Comparison of ENCODE assay signal across 23 mouse cellular contexts in genomic region chr8:126978028-126978427, GRCm38 (mm10). TPM values are rescaled to one million over a fixed set of nuclear protein-coding genes. Genes with fewer than 3 reads are reported as not detected.
A peak's percentile ranks its signal among the peaks of the same experiment; 100 is the strongest.
DNase-seq lines count a peak whose midpoint lies in the region; ATAC-seq and TF ChIP-seq lines count a peak whose summit lies in the region.
"Had no signal": no experiment of that assay in that cellular context is flagged by ENCODE, and none has a peak within 500 bp of the region (broad histone marks: within the 10 kb centered on the region; RNA-seq: fewer than 3 reads in every experiment).

No protein-coding gene starts in this region.

- TF ChIP-seq POLR2A in small intestine, adult 2 months (IDR thresholded peaks at IDR 0.05; ENCODE audit: low read depth, low read length), result no peak

- peak; percentile 48 for DNase-seq in forebrain, embryonic 11.5 days (ENCODE audit: low spot score)
- peak; percentile 75 for DNase-seq in midbrain, embryonic 11.5 days (ENCODE audit: low spot score, missing footprints)
- DNase-seq in midbrain, embryonic 10.5 days (ENCODE audit: low spot score), result no peak
- DNase-seq in left cerebral cortex, adult 8-10 months (ENCODE audit: low spot score in 2 of 2), result no peak
- DNase-seq: adrenal gland, adult 8-10 months; adrenal gland, postnatal 14 days; adrenal gland, postnatal 36 days; B cell, adult 2 months; cerebellum, adult 11-12 months; cerebellum, adult 2 months; cerebellum, adult 9-10 months; cerebellum, postnatal 10 days; cerebellum, postnatal 25 days; embryo, embryonic 11 days had no signal

- H3K9ac ChIP-seq in forebrain, embryonic 11.5 days (ENCODE audit: low read length), result no peak overlapping the region
- no peak overlapping the region for H3K9ac ChIP-seq in forebrain, embryonic 16.5 days (replicated peaks; ENCODE audit: low read depth, low read length)
- H3K9ac ChIP-seq in midbrain, embryonic 11.5 days (ENCODE audit: low read length), result no peak overlapping the region
- H3K9ac ChIP-seq: embryonic facial prominence, embryonic 13.5 days; embryonic facial prominence, embryonic 15.5 days; forebrain, embryonic 13.5 days; forebrain, embryonic 15.5 days had no signal

- peaks cover 2% of the 10 kb centered on the region; the same call in 1 of the 2 replicates for H3K27me3 ChIP-seq in forebrain, embryonic 11.5 days (ENCODE audit: control insufficient read depth, insufficient read depth, low read length)
- peaks cover 6% of the 10 kb centered on the region; the same call in 1 of the 2 replicates for H3K27me3 ChIP-seq in forebrain, embryonic 16.5 days (replicated peaks; ENCODE audit: control insufficient read depth, insufficient read depth, low read length)
- 0 out of 2 replicates have a peak, but pooled peaks cover 2% of the 10 kb centered on the region for H3K27me3 ChIP-seq in midbrain, embryonic 11.5 days (ENCODE audit: control insufficient read depth, insufficient read depth, low read length)
- peaks cover 30% of the 10 kb centered on the region for H3K27me3 ChIP-seq in midbrain, embryonic 10.5 days (ENCODE audit: low read depth, poor library complexity, severe bottlenecking)
- no peaks in the 10 kb centered on the region for H3K27me3 ChIP-seq in small intestine, adult 2 months (ENCODE audit: control insufficient read depth, insufficient read depth, low read length)
- H3K27me3 ChIP-seq: CH12.LX; embryonic facial prominence, embryonic 15.5 days had no signal

- no peaks in the 10 kb centered on the region for H3K9me3 ChIP-seq in forebrain, embryonic 11.5 days (ENCODE audit: control insufficient read depth, low read length)
- H3K9me3 ChIP-seq in forebrain, embryonic 16.5 days (ENCODE audit: control insufficient read depth, low read length), result no peaks in the 10 kb centered on the region
- no peaks in the 10 kb centered on the region for H3K9me3 ChIP-seq in midbrain, embryonic 11.5 days (ENCODE audit: control insufficient read depth, low read length)
- no peaks in the 10 kb centered on the region for H3K9me3 ChIP-seq in midbrain, embryonic 10.5 days (replicated peaks)
- H3K9me3 ChIP-seq: embryonic facial prominence, embryonic 13.5 days; embryonic facial prominence, embryonic 15.5 days; forebrain, embryonic 10.5 days; forebrain, embryonic 13.5 days; forebrain, embryonic 15.5 days had no signal

- ATAC-seq in forebrain, embryonic 11.5 days (replicated peaks; ENCODE audit: low FRiP score), result no peak
- no peak for ATAC-seq in forebrain, embryonic 16.5 days
- no peak for ATAC-seq in midbrain, embryonic 11.5 days (ENCODE audit: low FRiP score)
- ATAC-seq: forebrain, embryonic 13.5 days; forebrain, embryonic 15.5 days had no signal

- no peaks in the 10 kb centered on the region for H3K36me3 ChIP-seq in forebrain, embryonic 11.5 days (ENCODE audit: control insufficient read depth, insufficient read depth, low read length)
- H3K36me3 ChIP-seq in forebrain, embryonic 16.5 days (ENCODE audit: control insufficient read depth, insufficient read depth), result no peaks in the 10 kb centered on the region
- H3K36me3 ChIP-seq in midbrain, embryonic 11.5 days (ENCODE audit: control insufficient read depth, insufficient read depth, low read length), result no peaks in the 10 kb centered on the region
- H3K36me3 ChIP-seq in midbrain, embryonic 10.5 days, result no peaks in the 10 kb centered on the region
- H3K36me3 ChIP-seq in small intestine, adult 2 months (ENCODE audit: control insufficient read depth, insufficient read depth, low read length), result no peaks in the 10 kb centered on the region
- H3K36me3 ChIP-seq: embryonic facial prominence, embryonic 13.5 days; embryonic facial prominence, embryonic 15.5 days; forebrain, embryonic 10.5 days; forebrain, embryonic 15.5 days had no signal

- H3K27ac ChIP-seq in forebrain, embryonic 11.5 days (ENCODE audit: low read depth, low read length), result no peak overlapping the region
- H3K27ac ChIP-seq in forebrain, embryonic 16.5 days (ENCODE audit: low read length), result no peak overlapping the region
- H3K27ac ChIP-seq in midbrain, embryonic 11.5 days (ENCODE audit: low read depth, low read length), result no peak overlapping the region
- H3K27ac ChIP-seq in midbrain, embryonic 10.5 days (replicated peaks), result no peak overlapping the region
- H3K27ac ChIP-seq in small intestine, adult 2 months (ENCODE audit: insufficient read depth, low read depth, low read length), result no peak overlapping the region
- H3K27ac ChIP-seq: embryonic facial prominence, embryonic 13.5 days; embryonic facial prominence, embryonic 15.5 days; forebrain, embryonic 10.5 days; forebrain, embryonic 13.5 days; forebrain, embryonic 15.5 days had no signal

- WGBS in forebrain, embryonic 11.5 days, result 83% methylated on average over 10 of the region's 10 CpGs
- 79% methylated on average over 10 of the region's 10 CpGs for WGBS in forebrain, embryonic 16.5 days
- 82% methylated on average over 10 of the region's 10 CpGs for WGBS in midbrain, embryonic 11.5 days
- 88% methylated on average over 10 of the region's 10 CpGs for WGBS in midbrain, embryonic 10.5 days
- WGBS in small intestine, adult 2 months, result 87% methylated on average over 10 of the region's 10 CpGs

- no peaks in the 10 kb centered on the region for H3K4me1 ChIP-seq in forebrain, embryonic 11.5 days (replicated peaks; ENCODE audit: control insufficient read depth, insufficient read depth, low read length)
- H3K4me1 ChIP-seq in forebrain, embryonic 16.5 days (replicated peaks; ENCODE audit: control insufficient read depth, insufficient read depth, low read length), result 0 out of 2 replicates have a peak, but pooled peaks cover 2% of the 10 kb centered on the region
- no peaks in the 10 kb centered on the region for H3K4me1 ChIP-seq in midbrain, embryonic 11.5 days (ENCODE audit: control insufficient read depth, insufficient read depth, low read length)
- peaks cover 7% of the 10 kb centered on the region; the same call in 1 of the 2 replicates for H3K4me1 ChIP-seq in midbrain, embryonic 10.5 days
- peaks cover 8% of the 10 kb centered on the region; the same call in 1 of the 2 replicates for H3K4me1 ChIP-seq in small intestine, adult 2 months (ENCODE audit: control insufficient read depth, insufficient read depth, insufficient read length, low read length)
- H3K4me1 ChIP-seq: forebrain, embryonic 15.5 days had no signal

- H3K4me2 ChIP-seq in forebrain, embryonic 11.5 days (ENCODE audit: low read depth, low read length, severe bottlenecking), result no peak overlapping the region
- no peak overlapping the region for H3K4me2 ChIP-seq in forebrain, embryonic 16.5 days (ENCODE audit: low read length)
- no peak overlapping the region for H3K4me2 ChIP-seq in midbrain, embryonic 11.5 days
- H3K4me2 ChIP-seq: forebrain, embryonic 15.5 days had no signal

- no peak overlapping the region for H3K4me3 ChIP-seq in forebrain, embryonic 11.5 days (ENCODE audit: low read depth, low read length)
- H3K4me3 ChIP-seq in forebrain, embryonic 16.5 days (replicated peaks; ENCODE audit: low read length), result no peak overlapping the region
- no peak overlapping the region for H3K4me3 ChIP-seq in midbrain, embryonic 11.5 days (ENCODE audit: low read depth, low read length)
- H3K4me3 ChIP-seq in midbrain, embryonic 10.5 days, result no peak overlapping the region
- H3K4me3 ChIP-seq in small intestine, adult 2 months (ENCODE audit: low read depth, low read length), result peak overlapping the region; percentile 7; the same call in 1 of the 2 replicates
- H3K4me3 ChIP-seq: erythroblast, embryonic 14.5 days; forebrain, embryonic 13.5 days; forebrain, embryonic 15.5 days had no signal

- TF ChIP-seq CTCF in small intestine, adult 2 months (IDR thresholded peaks at IDR 0.05; ENCODE audit: extremely low read depth, insufficient read length, insufficient replicate concordance, low read depth, low read length), result no peak

RNA-seq across cellular contexts. Expression of gene Rbm34, which starts 7.2 kb away (rescaled TPM):
- 29.8 and 31.1 TPM in 2 replicates for polyA plus RNA-seq in forebrain, embryonic 11.5 days (2014; fragmentation: Nextera tagmentation; extraction: Ambion mirVana)
- polyA plus RNA-seq in forebrain, embryonic 16.5 days (2015; fragmentation: Nextera tagmentation; extraction: Ambion mirVana), result 23.8 and 23.9 TPM in 2 replicates
- polyA plus RNA-seq in midbrain, embryonic 11.5 days (2014; fragmentation: Nextera tagmentation; extraction: Ambion mirVana), result 32.0 and 38.4 TPM in 2 replicates
- 23.8 and 25.3 TPM in 2 replicates for polyA plus RNA-seq in midbrain, embryonic 10.5 days (2016; fragmentation: Nextera tagmentation; extraction: Ambion mirVana)
- 0.42 and 2.6 TPM in 2 replicates for polyA plus RNA-seq in small intestine, adult 2 months (2012; rRNA removed)
- 10 to 100 TPM; 13.2 to 16.4 (median 15.4) TPM for total RNA-seq in left cerebral cortex, adult 8-10 months (2022)

RNA-seq across cellular contexts. Expression of gene Tomm20, which starts 32.4 kb away (rescaled TPM):
- 219 and 231 TPM in 2 replicates for polyA plus RNA-seq in forebrain, embryonic 11.5 days (2014; fragmentation: Nextera tagmentation; extraction: Ambion mirVana)
- 191 and 193 TPM in 2 replicates for polyA plus RNA-seq in forebrain, embryonic 16.5 days (2015; fragmentation: Nextera tagmentation; extraction: Ambion mirVana)
- polyA plus RNA-seq in midbrain, embryonic 11.5 days (2014; fragmentation: Nextera tagmentation; extraction: Ambion mirVana), result 239 and 240 TPM in 2 replicates
- 252 and 285 TPM in 2 replicates for polyA plus RNA-seq in midbrain, embryonic 10.5 days (2016; fragmentation: Nextera tagmentation; extraction: Ambion mirVana)
- 117 and 450 TPM in 2 replicates for polyA plus RNA-seq in small intestine, adult 2 months (2012; rRNA removed)
- total RNA-seq in left cerebral cortex, adult 8-10 months (2022), result 100 to 1,000 TPM; 212 to 221 (median 217) TPM

Comparison
In these comparisons a context has a peak if more than half of its experiments do, and no peak if none do; other contexts are left out.
1. DNase-seq: peak in forebrain, embryonic 11.5 days (single experiment) and midbrain, embryonic 11.5 days (single experiment); none in midbrain, embryonic 10.5 days (single experiment) and left cerebral cortex, adult 8-10 months (0 of 2).